Mouse (Mus musculus): ENCODE results near the gene Gjc1. TPM values are rescaled to one million over a fixed set of nuclear protein-coding genes. Genes with fewer than 3 reads are reported as not detected.

Gjc1 gene
- polyA plus RNA-seq, 1 experiment, result 0.96 TPM

GRCm38 (mm10) chr11:102772771-102773700 lies 46.5 kb downstream of the Gjc1 start:
- no peak for DNase-seq (ENCODE audit: low read depth in 1 of 2, low spot score in 2 of 2)
- 90% methylated on average over 18 of the region's 18 CpGs for WGBS
- TF ChIP-seq POLR2A (IDR thresholded peaks at IDR 0.05; ENCODE audit: low read depth, low read length) (no peak), CTCF (IDR thresholded peaks at IDR 0.05; ENCODE audit: extremely low read depth, insufficient read depth, insufficient read length, insufficient replicate concordance) (no peak)
- H3K27ac ChIP-seq (ENCODE audit: insufficient read depth, low read length), result no peak overlapping the region
- no peak overlapping the region for H3K4me3 ChIP-seq (ENCODE audit: extremely low read depth, insufficient read depth, insufficient read length)
- no peaks in the 10 kb centered on the region for H3K36me3 ChIP-seq (ENCODE audit: control insufficient read depth, insufficient read depth, low read length)
- H3K4me1 ChIP-seq (ENCODE audit: control insufficient read depth, insufficient read depth, insufficient read length), result no peaks in the 10 kb centered on the region
- peaks cover 2% of the 10 kb centered on the region; the same call in 1 of the 2 replicates for H3K27me3 ChIP-seq (ENCODE audit: control insufficient read depth, insufficient read depth, low read length)

- 67% methylated on average over 16 of the region's 16 CpGs for WGBS
- Histone ChIP-seq H3K4me1 (ENCODE audit: control insufficient read depth, insufficient read depth, insufficient read length) (no peaks in the 10 kb centered on the region), H3K27me3 (ENCODE audit: control insufficient read depth, insufficient read depth, low read length) (peaks cover 2% of the 10 kb centered on the region; the same call in 1 of the 2 replicates), H3K36me3 (ENCODE audit: control insufficient read depth, insufficient read depth, low read length) (no peaks in the 10 kb centered on the region), H3K4me3 (ENCODE audit: extremely low read depth, insufficient read depth, insufficient read length) (no peak overlapping the region), H3K27ac (ENCODE audit: insufficient read depth, low read length) (no peak overlapping the region)
- TF ChIP-seq CTCF (IDR thresholded peaks at IDR 0.05; ENCODE audit: extremely low read depth, insufficient read depth, insufficient read length, insufficient replicate concordance) (no peak), POLR2A (IDR thresholded peaks at IDR 0.05; ENCODE audit: low read depth, low read length) (no peak)
- no peak for DNase-seq (ENCODE audit: low read depth in 1 of 2, low spot score in 2 of 2)
Observed at GRCm38 (mm10) chr11:102771916-102772714, 47.4 kb downstream of the Gjc1 start.

GRCm38 (mm10) chr11:102770662-102771435 lies 48.7 kb downstream of the Gjc1 start:
- Histone ChIP-seq H3K27ac (ENCODE audit: insufficient read depth, low read length) (no peak overlapping the region), H3K4me1 (ENCODE audit: control insufficient read depth, insufficient read depth, insufficient read length) (no peaks in the 10 kb centered on the region), H3K4me3 (ENCODE audit: extremely low read depth, insufficient read depth, insufficient read length) (no peak overlapping the region), H3K27me3 (ENCODE audit: control insufficient read depth, insufficient read depth, low read length) (peaks cover 2% of the 10 kb centered on the region; the same call in 1 of the 2 replicates), H3K36me3 (ENCODE audit: control insufficient read depth, insufficient read depth, low read length) (no peaks in the 10 kb centered on the region)
- DNase-seq (ENCODE audit: low read depth in 1 of 2, low spot score in 2 of 2), result no peak
- 76% methylated on average over 15 of the region's 15 CpGs for WGBS
- TF ChIP-seq CTCF (IDR thresholded peaks at IDR 0.05; ENCODE audit: extremely low read depth, insufficient read depth, insufficient read length, insufficient replicate concordance), result no peak
- no peak for TF ChIP-seq POLR2A (IDR thresholded peaks at IDR 0.05; ENCODE audit: low read depth, low read length)

GRCm38 (mm10) chr11:102769993-102770661 lies 49.4 kb downstream of the Gjc1 start:
- Histone ChIP-seq H3K27ac (ENCODE audit: insufficient read depth, low read length) (no peak overlapping the region), H3K36me3 (ENCODE audit: control insufficient read depth, insufficient read depth, low read length) (no peaks in the 10 kb centered on the region), H3K4me1 (ENCODE audit: control insufficient read depth, insufficient read depth, insufficient read length) (no peaks in the 10 kb centered on the region), H3K4me3 (ENCODE audit: extremely low read depth, insufficient read depth, insufficient read length) (no peak overlapping the region), H3K27me3 (ENCODE audit: control insufficient read depth, insufficient read depth, low read length) (peaks cover 2% of the 10 kb centered on the region; the same call in 1 of the 2 replicates)
- TF ChIP-seq POLR2A (IDR thresholded peaks at IDR 0.05; ENCODE audit: low read depth, low read length), result no peak
- no peak for TF ChIP-seq CTCF (IDR thresholded peaks at IDR 0.05; ENCODE audit: extremely low read depth, insufficient read depth, insufficient read length, insufficient replicate concordance)
- DNase-seq (ENCODE audit: low read depth in 1 of 2, low spot score in 2 of 2), result no peak
- 88% methylated on average over 12 of the region's 12 CpGs for whole genome bisulfite sequencing

- H3K4me3 ChIP-seq (ENCODE audit: extremely low read depth, insufficient read depth, insufficient read length), result no peak overlapping the region
- TF ChIP-seq CTCF (IDR thresholded peaks at IDR 0.05; ENCODE audit: extremely low read depth, insufficient read depth, insufficient read length, insufficient replicate concordance) (no peak), POLR2A (IDR thresholded peaks at IDR 0.05; ENCODE audit: low read depth, low read length) (no peak)
- no peak overlapping the region for H3K27ac ChIP-seq (ENCODE audit: insufficient read depth, low read length)
- DNase-seq (ENCODE audit: low read depth in 1 of 2, low spot score in 2 of 2), result no peak
- no peaks in the 10 kb centered on the region for H3K36me3 ChIP-seq (ENCODE audit: control insufficient read depth, insufficient read depth, low read length)
- no peaks in the 10 kb centered on the region for H3K4me1 ChIP-seq (ENCODE audit: control insufficient read depth, insufficient read depth, insufficient read length)
- peaks cover under 1% of the 10 kb centered on the region; the same call in 1 of the 2 replicates for H3K27me3 ChIP-seq (ENCODE audit: control insufficient read depth, insufficient read depth, low read length)
- 90% methylated on average over 6 of the region's 6 CpGs for WGBS
Observed at GRCm38 (mm10) chr11:102769141-102769540, 50.4 kb downstream of the Gjc1 start.
